Mouse (Mus musculus): Measurements from ENCODE around the gene Phf13. TPM values are rescaled to one million over a fixed set of nuclear protein-coding genes. Genes with fewer than 3 reads are reported as not detected.
A peak's percentile ranks its signal among the peaks of the same experiment; 100 is the strongest.

The Phf13 gene
- polyA plus RNA-seq, 1 experiment from 2014 or later = 32.1 TPM

DNA sequence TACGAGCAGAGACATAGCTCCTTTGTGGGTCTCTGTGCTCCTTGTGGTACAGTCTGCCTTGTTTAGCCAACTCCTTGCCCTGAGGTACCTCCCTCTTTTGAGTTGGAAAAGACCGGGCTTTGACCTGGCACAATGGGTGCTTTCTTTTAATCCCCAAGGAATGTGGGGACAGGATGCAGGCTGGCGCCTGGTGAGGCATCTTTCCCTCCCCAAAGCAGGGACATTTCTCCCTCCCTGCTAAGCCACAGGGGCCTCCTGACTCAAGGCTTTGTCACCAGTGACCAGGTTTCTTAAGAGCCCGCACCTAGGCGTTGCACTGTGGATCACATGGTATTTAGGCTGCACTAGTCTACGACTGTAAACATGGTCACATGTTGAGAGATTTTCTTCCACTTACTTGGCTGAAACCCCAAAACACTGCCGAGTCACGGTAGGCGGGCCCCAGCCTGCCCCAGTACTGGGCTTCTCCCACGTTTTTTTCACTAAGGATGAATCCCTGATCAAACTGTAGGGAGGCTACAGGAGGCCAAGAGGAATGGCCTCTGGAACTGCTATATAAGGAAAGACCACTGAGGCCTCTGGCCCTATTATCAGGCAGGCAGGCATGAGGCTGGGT is 14.1 kb upstream of the Phf13 start:
- H3K4me1 ChIP-seq = peaks cover 54% of the 10 kb centered on the region
- peak overlapping the region; percentile 83 for H3K27ac ChIP-seq (replicated peaks)
- no peaks in the 10 kb centered on the region for H3K9me3 ChIP-seq
- peaks cover 22% of the 10 kb centered on the region for H3K27me3 ChIP-seq (replicated peaks; ENCODE audit: low read depth, poor library complexity, severe bottlenecking)
- peak; percentile 41 for DNase-seq (ENCODE audit: low spot score)
- H3K4me3 ChIP-seq = peak overlapping the region; percentile 78
- H3K36me3 ChIP-seq (replicated peaks) = peaks cover 34% of the 10 kb centered on the region
- under 1% methylated on average over 10 of the region's 10 CpGs for WGBS

DNA sequence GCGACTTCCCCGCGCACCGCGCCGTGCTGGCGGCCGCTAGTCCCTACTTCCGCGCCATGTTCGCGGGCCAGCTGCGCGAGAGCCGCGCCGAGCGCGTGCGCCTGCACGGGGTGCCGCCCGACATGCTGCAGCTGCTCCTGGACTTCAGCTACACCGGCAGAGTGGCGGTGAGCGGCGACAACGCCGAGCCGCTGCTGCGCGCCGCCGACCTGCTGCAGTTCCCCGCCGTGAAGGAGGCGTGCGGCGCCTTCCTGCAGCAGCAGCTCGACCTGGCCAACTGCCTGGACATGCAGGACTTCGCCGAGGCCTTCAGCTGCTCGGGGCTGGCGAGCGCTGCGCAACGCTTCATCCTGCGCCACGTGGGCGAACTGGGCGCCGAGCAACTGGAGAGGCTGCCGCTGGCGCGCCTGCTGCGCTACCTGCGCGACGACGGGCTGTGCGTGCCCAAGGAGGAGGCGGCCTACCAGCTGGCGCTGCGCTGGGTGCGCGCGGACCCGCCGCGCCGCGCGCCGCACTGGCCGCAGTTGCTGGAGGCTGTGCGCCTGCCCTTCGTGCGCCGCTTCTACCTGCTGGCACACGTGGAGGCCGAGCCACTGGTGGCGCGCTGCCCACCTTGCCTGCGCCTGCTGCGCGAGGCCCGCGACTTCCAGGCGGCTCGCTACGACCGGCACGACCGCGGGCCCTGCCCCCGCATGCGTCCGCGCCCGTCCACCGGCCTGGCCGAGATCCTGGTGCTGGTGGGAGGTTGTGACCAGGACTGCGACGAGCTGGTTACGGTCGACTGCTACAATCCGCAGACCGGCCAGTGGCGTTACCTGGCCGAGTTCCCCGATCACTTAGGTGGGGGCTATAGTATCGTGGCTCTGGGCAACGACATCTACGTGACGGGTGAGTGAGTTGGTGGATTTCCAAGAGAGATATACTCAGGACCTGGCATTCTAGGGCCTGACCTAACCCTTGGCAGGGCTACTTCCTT is 13.3 kb upstream of the Phf13 start:
- H3K4me3 ChIP-seq = peak overlapping the region; percentile 78
- DNase-seq (ENCODE audit: low spot score) = peak; percentile 74
- H3K9me3 ChIP-seq = no peaks in the 10 kb centered on the region
- WGBS = under 1% methylated on average over 115 of the region's 115 CpGs
- H3K36me3 ChIP-seq (replicated peaks) = peaks cover 26% of the 10 kb centered on the region
- peak overlapping the region; percentile 83 for H3K27ac ChIP-seq (replicated peaks)
- H3K4me1 ChIP-seq = peaks cover 54% of the 10 kb centered on the region
- H3K27me3 ChIP-seq (replicated peaks; ENCODE audit: low read depth, poor library complexity, severe bottlenecking) = peaks cover 22% of the 10 kb centered on the region

DNA sequence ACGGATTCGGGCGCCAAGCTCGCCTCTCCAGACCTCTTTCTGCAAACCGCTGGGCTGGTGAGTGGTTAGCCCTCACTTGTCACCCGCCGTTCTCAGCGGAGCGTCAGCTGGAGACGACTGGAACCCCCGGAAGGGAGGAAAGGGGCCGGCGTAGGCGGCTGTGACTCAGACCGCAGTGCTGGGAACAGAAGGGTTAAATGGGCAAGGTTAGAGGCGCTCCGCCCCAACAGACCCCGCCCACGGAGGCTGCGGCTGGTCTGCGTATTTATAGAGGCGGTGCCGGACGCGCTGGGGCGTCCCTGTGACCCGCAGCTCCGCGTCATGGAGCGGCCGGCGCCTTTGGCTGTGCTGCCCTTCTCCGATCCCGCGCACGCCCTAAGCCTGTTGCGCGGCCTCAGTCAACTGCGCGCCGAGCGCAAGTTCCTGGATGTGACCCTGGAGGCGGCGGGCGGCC is 12.6 kb upstream of the Phf13 start, which contains the start of gene Klhl21:
TSS of gene Klhl21 (plus strand) at position 182 of the 454 bp plus-strand sequence.
- Histone ChIP-seq H3K27ac (replicated peaks) (peak within 1 kb of the TSS; percentile 83), H3K36me3 (replicated peaks) (peaks cover 19% of the 10 kb centered on the region), H3K4me1 (peaks cover 54% of the 10 kb centered on the region), H3K9me3 (no peaks in the 10 kb centered on the region), H3K27me3 (replicated peaks; ENCODE audit: low read depth, poor library complexity, severe bottlenecking) (peaks cover 22% of the 10 kb centered on the region), H3K4me3 (peak within 1 kb of the TSS; percentile 78)
- DNase-seq (ENCODE audit: low spot score) = peak; percentile 96
- WGBS = under 1% methylated on average over 45 of the region's 45 CpGs

DNA sequence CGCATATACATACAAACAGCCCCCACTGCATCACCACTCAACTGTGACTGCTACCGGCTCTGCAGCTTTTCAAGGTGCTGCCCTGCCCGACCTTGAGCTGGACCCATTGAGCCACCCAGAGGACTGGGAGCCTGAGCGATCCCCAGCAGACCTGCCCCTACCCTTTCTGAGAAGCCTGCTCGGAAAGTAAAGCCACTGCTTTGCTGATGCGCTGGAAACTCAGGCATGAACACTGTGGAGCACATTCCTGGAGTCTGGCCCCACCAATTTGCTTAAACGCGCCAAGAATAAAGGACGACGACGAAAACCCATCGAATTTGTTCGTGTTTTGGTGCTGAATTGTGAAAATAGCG is 12.1 kb upstream of the Phf13 start:
- H3K27ac ChIP-seq (replicated peaks) = no peak overlapping the region
- H3K27me3 ChIP-seq (replicated peaks; ENCODE audit: low read depth, poor library complexity, severe bottlenecking) = peaks cover 22% of the 10 kb centered on the region
- no peak for DNase-seq (ENCODE audit: low spot score)
- 1% methylated on average over 14 of the region's 14 CpGs for WGBS
- peaks cover 54% of the 10 kb centered on the region for H3K4me1 ChIP-seq
- peak overlapping the region; percentile 78 for H3K4me3 ChIP-seq
- peaks cover 13% of the 10 kb centered on the region for H3K36me3 ChIP-seq (replicated peaks)
- H3K9me3 ChIP-seq = no peaks in the 10 kb centered on the region

DNA sequence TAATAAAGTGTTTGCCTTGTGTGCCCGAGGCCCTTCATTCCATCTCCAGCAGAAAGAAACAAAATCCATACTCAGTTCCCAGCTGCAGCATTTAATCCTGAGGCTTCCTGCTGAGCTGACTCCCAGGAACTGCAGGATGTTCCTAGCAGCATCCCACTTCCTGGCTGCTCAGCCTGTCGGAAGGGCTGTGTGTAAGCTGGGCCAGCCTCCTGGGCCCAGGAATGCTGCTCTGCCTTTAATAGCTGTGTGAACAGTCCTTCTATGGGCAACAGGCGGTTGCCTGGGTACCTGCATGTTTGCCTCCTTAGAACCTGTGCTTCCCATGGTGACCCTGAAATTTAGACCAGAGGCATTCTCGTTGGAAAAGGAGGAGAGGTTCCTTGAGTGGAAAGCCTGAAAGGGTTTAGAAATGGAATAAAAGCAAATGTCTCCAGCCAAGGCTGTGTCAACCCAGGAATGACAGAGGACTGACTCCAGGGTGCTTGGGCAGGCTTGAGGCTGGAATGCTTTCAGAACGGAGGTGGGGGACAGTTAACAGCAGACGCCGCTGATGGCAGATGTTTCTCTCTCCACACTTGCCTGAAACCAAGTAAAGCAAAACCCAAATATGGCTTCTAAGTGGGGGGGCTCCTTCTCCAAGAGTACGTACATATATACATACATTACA is 11.6 kb upstream of the Phf13 start:
- Histone ChIP-seq H3K27ac (replicated peaks) (no peak overlapping the region), H3K4me1 (peaks cover 54% of the 10 kb centered on the region), H3K36me3 (replicated peaks) (peaks cover 8% of the 10 kb centered on the region), H3K9me3 (no peaks in the 10 kb centered on the region), H3K27me3 (replicated peaks; ENCODE audit: low read depth, poor library complexity, severe bottlenecking) (peaks cover 22% of the 10 kb centered on the region), H3K4me3 (peak overlapping the region; percentile 78)
- DNase-seq (ENCODE audit: low spot score) = no peak
- 5% methylated on average over 8 of the region's 8 CpGs for WGBS

DNA sequence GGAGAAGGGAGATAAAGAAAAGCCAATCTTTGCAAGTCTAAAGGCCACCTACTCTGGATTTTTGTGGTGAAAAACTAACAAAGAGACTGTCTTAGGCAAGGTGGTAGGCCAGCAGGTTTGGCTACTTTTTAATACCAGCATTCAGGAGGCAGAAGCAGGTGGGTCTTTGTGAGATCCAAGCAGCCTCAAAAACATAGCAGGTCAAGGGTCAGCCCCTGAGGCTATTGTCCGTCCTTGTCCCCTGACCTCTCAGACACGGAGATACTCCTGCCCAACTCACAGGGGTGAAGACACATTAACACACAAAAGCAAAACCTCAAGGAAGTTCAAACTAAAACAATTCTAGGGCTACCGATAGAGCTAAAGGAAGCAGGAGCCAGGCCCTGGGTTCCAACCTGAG is 10.8 kb upstream of the Phf13 start:
- WGBS = 6% methylated on average over 3 of the region's 3 CpGs
- DNase-seq (ENCODE audit: low spot score) = no peak
- no peak overlapping the region for H3K27ac ChIP-seq (replicated peaks)
- H3K4me1 ChIP-seq = peaks cover 51% of the 10 kb centered on the region
- 0 out of 2 replicates have a peak overlapping the region, but pooled peaks have one; percentile 11 for H3K4me3 ChIP-seq
- peaks cover 22% of the 10 kb centered on the region for H3K27me3 ChIP-seq (replicated peaks; ENCODE audit: low read depth, poor library complexity, severe bottlenecking)
- no peaks in the 10 kb centered on the region for H3K9me3 ChIP-seq
- peaks cover under 1% of the 10 kb centered on the region; the same call in 1 of the 2 replicates for H3K36me3 ChIP-seq (replicated peaks)

DNA sequence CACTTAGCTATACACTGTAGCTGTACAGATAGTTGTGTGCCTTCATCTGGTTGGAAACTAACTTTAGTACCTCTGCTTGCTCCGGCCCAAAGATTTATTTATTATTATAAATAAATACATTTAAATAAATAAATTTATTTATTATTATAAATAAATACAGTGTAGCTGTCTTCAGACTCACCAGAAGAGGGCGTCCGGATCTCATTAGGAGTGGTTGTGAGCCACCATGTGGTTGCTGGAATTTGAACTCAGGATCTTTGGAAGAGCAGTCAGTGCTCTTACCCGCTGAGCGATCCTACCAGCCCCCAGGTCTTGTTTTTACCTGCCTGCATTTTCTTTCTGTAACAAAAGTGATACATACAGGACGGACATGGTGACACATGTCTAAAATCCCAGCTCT is 10.1 kb upstream of the Phf13 start:
- 72% methylated on average over 6 of the region's 6 CpGs for WGBS
- DNase-seq (ENCODE audit: low spot score) = no peak
- Histone ChIP-seq H3K4me3 (no peak overlapping the region), H3K27ac (replicated peaks) (no peak overlapping the region), H3K27me3 (replicated peaks; ENCODE audit: low read depth, poor library complexity, severe bottlenecking) (peaks cover 22% of the 10 kb centered on the region), H3K36me3 (replicated peaks) (no peaks in the 10 kb centered on the region), H3K9me3 (no peaks in the 10 kb centered on the region), H3K4me1 (peaks cover 44% of the 10 kb centered on the region)

DNA sequence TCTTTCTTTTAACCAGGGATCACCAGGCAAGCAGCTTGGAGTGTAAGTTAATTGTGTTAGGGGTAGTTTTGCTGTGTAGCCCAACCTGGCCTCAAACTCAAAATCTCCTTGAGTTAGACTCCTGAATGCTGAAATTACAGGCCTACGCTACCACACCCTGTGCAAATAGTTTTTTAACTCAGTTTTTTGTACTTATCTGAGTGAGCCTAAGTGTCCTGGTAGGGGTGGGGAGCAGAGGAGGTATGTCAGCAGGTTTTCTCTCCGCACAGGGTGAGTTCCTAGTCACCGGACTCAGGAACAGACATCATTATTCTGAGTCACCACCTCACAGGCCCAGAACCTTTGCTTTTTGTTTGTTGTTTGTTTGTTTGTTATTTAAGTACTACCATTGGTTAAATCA is 6.0 kb upstream of the Phf13 start:
- DNase-seq (ENCODE audit: low spot score) = no peak
- no peaks in the 10 kb centered on the region for H3K9me3 ChIP-seq
- WGBS = 95% methylated on average over 3 of the region's 3 CpGs
- H3K27me3 ChIP-seq (replicated peaks; ENCODE audit: low read depth, poor library complexity, severe bottlenecking) = peaks cover 13% of the 10 kb centered on the region
- no peaks in the 10 kb centered on the region for H3K36me3 ChIP-seq (replicated peaks)
- peaks cover 17% of the 10 kb centered on the region for H3K4me1 ChIP-seq
- H3K27ac ChIP-seq (replicated peaks) = no peak overlapping the region
- H3K4me3 ChIP-seq = no peak overlapping the region

DNA sequence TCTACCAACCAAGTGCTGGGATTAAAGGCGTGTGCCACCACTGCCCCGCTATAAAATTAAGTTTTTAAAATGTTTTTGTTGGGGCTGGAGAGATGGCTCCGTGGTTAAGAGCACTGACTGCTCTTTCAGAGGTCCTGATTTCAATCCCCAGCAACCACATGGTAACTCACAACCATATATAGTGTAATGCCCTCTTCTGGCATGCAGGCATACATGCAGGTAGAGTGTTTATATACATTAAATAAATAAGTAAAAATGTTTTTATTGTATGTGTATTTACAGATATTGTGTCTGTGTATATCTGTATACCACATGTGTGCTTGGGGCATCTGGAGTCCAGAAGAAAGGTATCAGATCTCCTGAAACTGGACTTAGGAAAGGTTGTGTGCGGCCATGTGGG is 5.3 kb upstream of the Phf13 start:
- Histone ChIP-seq H3K4me1 (peaks cover 13% of the 10 kb centered on the region), H3K27me3 (replicated peaks; ENCODE audit: low read depth, poor library complexity, severe bottlenecking) (peaks cover 6% of the 10 kb centered on the region; the same call in 1 of the 2 replicates), H3K9me3 (no peaks in the 10 kb centered on the region), H3K36me3 (replicated peaks) (no peaks in the 10 kb centered on the region), H3K27ac (replicated peaks) (no peak overlapping the region), H3K4me3 (no peak overlapping the region)
- DNase-seq (ENCODE audit: low spot score) = no peak
- 72% methylated on average over 4 of the region's 4 CpGs for WGBS

DNA sequence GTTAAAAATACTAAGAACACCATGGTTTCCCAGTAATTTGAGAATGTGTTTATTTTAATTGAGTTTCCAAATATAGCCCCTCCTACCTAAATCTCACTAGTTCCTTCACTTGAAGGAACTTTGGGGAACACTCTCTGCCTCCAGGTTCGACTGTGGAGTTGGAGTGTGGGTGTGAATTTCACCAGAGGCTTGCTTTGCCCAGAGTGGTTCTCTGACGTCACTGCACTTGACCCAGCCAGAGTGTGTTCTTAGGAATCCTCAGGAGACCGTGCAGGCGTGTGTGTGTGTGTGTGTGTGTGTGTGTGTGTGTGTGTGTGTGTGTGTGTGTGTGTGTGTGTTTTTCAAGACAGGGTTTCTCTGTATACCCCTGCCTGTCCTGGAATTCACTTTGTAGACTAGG is 4.8 kb upstream of the Phf13 start:
- no peak overlapping the region for H3K27ac ChIP-seq (replicated peaks)
- 63% methylated on average over 4 of the region's 4 CpGs for WGBS
- 0 out of 2 replicates have a peak, but pooled peaks cover 5% of the 10 kb centered on the region for H3K27me3 ChIP-seq (replicated peaks; ENCODE audit: low read depth, poor library complexity, severe bottlenecking)
- no peaks in the 10 kb centered on the region for H3K9me3 ChIP-seq
- H3K4me1 ChIP-seq = peaks cover 13% of the 10 kb centered on the region
- H3K4me3 ChIP-seq = no peak overlapping the region
- no peak for DNase-seq (ENCODE audit: low spot score)
- no peaks in the 10 kb centered on the region for H3K36me3 ChIP-seq (replicated peaks)

DNA sequence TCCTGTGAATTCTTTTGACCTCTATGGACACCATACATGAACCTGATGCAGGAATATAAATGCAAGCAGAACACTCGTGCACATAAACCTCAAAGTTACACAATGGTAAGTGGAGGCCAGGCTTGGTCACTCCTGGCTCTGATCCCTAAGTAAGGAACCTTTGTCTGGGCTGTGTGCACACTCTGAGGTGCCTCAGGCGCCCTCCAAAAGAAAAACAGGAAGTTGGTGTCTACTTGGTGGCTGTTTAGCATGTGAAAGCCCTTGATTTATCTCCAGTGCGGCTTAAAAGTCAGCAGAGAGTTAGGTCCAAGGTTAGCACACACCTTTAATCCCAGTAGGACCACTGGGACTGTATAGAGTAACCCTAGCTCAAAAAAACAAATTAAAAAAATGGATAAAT is 3.4 kb upstream of the Phf13 start:
- 0 out of 2 replicates have a peak, but pooled peaks cover 5% of the 10 kb centered on the region for H3K27me3 ChIP-seq (replicated peaks; ENCODE audit: low read depth, poor library complexity, severe bottlenecking)
- H3K4me1 ChIP-seq = peaks cover 14% of the 10 kb centered on the region
- 43% methylated on average over 3 of the region's 3 CpGs for WGBS

DNA sequence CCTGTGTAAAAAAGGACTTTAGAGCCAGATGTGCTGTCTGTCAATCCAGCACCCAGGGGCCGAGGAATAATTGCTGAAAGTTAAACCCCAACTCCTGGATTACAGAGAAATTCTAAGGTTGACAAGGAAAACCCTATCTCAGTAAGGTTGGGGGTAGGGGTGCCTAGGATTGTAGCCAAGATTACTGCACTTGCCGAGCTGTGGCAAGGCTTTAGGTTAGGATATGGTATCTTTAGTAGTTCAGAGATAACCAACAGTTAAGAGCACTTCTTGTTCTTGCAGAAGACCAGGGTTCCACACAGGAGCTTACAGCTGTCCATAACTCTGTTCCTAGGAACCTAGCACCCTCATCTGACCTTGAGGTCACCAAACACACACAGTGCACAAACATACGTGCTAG is 1.6 kb upstream of the Phf13 start:
- Histone ChIP-seq H3K4me3 (peak overlapping the region; percentile 100), H3K36me3 (replicated peaks) (peaks cover 8% of the 10 kb centered on the region)
- WGBS = 65% methylated on average over 3 of the region's 3 CpGs

More for the DNA sequence above, 3.4 kb upstream of the Phf13 start:
- Histone ChIP-seq H3K4me3 (no peak overlapping the region), H3K27ac (replicated peaks) (no peak overlapping the region), H3K9me3 (no peaks in the 10 kb centered on the region), H3K36me3 (replicated peaks) (no peaks in the 10 kb centered on the region)
- DNase-seq (ENCODE audit: low spot score) = no peak

More for the DNA sequence above, 1.6 kb upstream of the Phf13 start:
- peaks cover 26% of the 10 kb centered on the region for H3K4me1 ChIP-seq
- H3K9me3 ChIP-seq = no peaks in the 10 kb centered on the region
- no peak for DNase-seq (ENCODE audit: low spot score)
- H3K27ac ChIP-seq (replicated peaks) = no peak overlapping the region
- 0 out of 2 replicates have a peak, but pooled peaks cover 5% of the 10 kb centered on the region for H3K27me3 ChIP-seq (replicated peaks; ENCODE audit: low read depth, poor library complexity, severe bottlenecking)
